Mouse (Mus musculus): ENCODE data around the gene Pfkfb2.
"Not testable (repeated sequence)": the region's sequence is repeated elsewhere in the genome, so short reads cannot be mapped to it uniquely, and the experiment has no call there.

Pfkfb2 gene

GRCm38 (mm10) chr1:130698601-130699000 lies 30.5 kb downstream of the Pfkfb2 start:
- DNase-seq (ENCODE audit: inconsistent ontology term), result no peak

DNA sequence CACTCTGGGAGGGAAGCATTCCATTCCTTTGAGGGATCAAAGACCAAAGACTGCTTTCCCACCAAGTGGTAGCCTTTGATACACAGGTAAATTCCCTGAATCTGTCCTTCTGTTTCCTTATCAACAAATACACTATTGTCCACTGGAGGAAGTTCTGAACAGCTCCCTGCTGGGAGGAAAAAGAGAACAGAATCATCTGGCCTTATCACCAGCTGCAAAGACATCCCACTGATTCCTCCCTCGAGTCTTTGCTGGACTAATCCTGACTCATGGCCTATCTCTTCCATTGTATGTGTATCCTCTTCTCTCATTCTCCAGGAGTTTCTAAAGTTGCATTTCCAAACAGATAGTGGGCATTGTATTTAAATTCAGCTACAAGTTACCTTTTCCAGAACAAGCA lies 45.1 kb downstream of the Pfkfb2 start:
- no peak for DNase-seq (ENCODE audit: inconsistent ontology term)

GRCm38 (mm10) chr1:130681656-130682413 lies 47.2 kb downstream of the Pfkfb2 start:
- no peak for DNase-seq (ENCODE audit: inconsistent ontology term)

DNA sequence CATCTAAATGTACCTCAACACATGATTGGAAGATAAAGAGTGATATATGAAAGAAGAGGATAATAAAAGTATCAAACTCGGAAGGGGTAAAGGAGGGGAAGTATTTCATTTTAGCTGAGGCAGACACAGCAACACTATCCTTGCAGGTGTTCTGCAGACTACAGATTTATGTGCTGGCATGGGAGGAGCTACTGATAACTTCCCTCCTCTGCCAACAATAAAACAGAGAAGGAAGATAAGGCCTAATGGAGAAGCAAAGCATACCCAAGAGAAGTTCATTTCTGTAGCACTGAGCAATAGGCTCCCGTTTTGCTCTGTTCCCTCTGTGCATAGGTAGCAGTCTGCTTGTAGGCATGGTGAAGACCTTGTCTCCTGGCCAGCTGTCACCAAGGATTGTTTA lies 48.0 kb downstream of the Pfkfb2 start:
- DNase-seq (ENCODE audit: inconsistent ontology term), result no peak

DNA sequence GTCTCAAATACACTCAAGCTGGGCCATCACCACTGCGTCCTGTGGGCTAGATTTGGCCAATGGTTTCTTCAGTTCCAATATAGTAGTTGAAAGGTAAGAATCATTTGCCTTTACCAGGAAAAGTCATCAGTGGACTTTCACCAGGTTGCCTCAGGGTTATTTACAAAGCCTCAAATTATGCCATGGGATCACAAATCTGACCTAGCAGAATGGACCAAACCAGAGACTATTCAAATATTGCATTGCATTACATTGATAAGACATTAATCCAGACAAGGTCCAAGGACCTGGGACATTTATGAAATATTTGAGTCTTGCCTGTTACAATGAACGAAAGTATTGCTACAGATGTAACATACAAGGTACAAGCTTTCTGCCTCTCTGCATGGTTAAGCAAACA lies 50.5 kb downstream of the Pfkfb2 start:
- no peak for DNase-seq (ENCODE audit: inconsistent ontology term)

GRCm38 (mm10) chr1:130663576-130663975 lies 65.5 kb downstream of the Pfkfb2 start:
- DNase-seq (ENCODE audit: inconsistent ontology term), result not testable (repeated sequence)

- DNase-seq (ENCODE audit: inconsistent ontology term), result no peak
Observed at GRCm38 (mm10) chr1:130661454-130661853, 67.6 kb downstream of the Pfkfb2 start, which contains the start of gene C4bp. Gene C4bp (minus strand): TSS chr1:130661632.

DNA sequence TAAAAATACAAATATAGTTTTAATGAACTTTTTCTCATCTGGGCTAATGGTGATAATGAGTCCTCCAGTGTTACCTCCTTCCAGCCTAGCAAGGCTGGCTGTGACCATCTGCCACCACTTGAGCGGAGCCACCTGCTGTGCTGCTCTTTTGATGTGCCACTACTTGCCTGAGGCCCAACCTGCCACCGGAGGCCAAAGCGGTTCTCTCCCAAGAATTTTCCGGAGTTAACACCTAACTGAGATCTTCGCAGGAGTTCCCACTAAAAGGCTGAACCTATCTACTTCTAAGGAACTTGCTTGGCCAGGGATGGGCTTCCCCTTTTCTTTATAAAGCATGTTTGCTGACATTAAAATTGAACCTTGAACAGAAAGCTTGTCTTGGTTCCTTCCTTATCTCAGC lies 69.4 kb downstream of the Pfkfb2 start:
- not testable (repeated sequence) for DNase-seq (ENCODE audit: inconsistent ontology term)

DNA sequence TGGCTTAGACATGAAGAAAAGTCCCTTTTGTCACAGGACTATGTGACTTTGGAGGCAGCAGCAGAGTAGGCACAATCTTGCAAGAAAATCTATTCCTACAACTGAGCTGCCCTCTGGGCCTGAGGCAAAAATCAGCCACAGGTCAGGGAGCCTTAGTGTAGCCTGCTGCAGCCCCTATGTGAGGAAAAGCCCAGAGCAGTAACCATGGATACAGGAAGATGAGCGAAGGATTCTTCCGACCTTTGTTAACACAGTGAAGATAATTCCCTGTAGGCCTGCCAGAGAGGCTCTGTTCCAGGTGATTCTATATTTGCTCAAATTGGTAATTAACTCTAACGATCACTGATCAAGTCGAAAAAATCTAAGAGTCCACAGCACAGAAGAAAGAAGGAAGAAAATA lies 85.0 kb downstream of the Pfkfb2 start:
- no peak for DNase-seq (ENCODE audit: inconsistent ontology term)

DNA sequence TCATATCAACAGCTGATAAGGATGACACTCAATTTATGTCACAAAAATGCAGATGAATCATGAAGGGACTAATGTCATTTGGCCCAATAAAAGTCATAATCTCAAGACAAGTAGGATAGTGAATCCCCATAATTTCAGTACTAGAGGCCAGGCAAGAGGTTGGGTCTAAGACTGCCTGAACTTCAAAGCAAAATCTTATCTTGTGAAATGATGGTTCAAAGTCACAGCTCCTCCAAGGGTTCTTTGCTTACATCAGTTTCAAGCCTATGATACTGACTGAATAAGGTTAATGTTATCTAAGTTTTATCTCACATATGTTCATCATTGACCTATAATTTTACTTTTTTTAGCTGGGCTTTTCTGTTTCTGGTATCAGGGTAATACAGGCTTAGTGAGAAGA lies 88.1 kb downstream of the Pfkfb2 start:
- DNase-seq (ENCODE audit: inconsistent ontology term), result no peak
